Mouse (Mus musculus) forebrain, embryonic 12.5 days (tissue): Measurements from ENCODE around the gene Zdhhc4. TPM values are rescaled to one million over a fixed set of nuclear protein-coding genes. Genes with fewer than 3 reads are reported as not detected.
A peak's percentile ranks its signal among the peaks of the same experiment; 100 is the strongest.

Experiments used
- ATAC-seq: fragments of 200-750 bp; cut with Nextera tagmentation; 2 replicates; pipeline ENCODE4 v1.8.0; 2017; ENCODE audit warnings: moderate TSS enrichment; ENCODE audit not compliant: low FRiP score
- H3K27ac ChIP-seq: fragments of 300-500 bp; sonication (generic); 2 replicates; pipeline ENCODE4 v1.5.1; 2016; ENCODE audit warnings: mild to moderate bottlenecking
- H3K27me3 ChIP-seq: fragments of 300-500 bp; sonication (generic); 2 replicates; pipeline ENCODE4 v1.6.1; 2016; ENCODE audit warnings: mild to moderate bottlenecking
- H3K36me3 ChIP-seq: fragments of 300-500 bp; sonication (generic); replicated peaks from 2 replicates; pipeline ENCODE4 v1.6.1; 2016; ENCODE audit warnings: mild to moderate bottlenecking
- H3K4me1 ChIP-seq: fragments of 300-500 bp; sonication (generic); 2 replicates; pipeline ENCODE4 v1.6.1; 2016
- H3K4me2 ChIP-seq: fragments of 300-500 bp; sonication (generic); 2 replicates; pipeline ENCODE4 v1.6.1; 2016; ENCODE audit warnings: mild to moderate bottlenecking, moderate library complexity
- H3K4me3 ChIP-seq: fragments of 300-500 bp; sonication (generic); replicated peaks from 2 replicates; pipeline ENCODE4 v1.5.1; 2016; ENCODE audit warnings: mild to moderate bottlenecking
- H3K9ac ChIP-seq: fragments of 300-500 bp; sonication (generic); 2 replicates; pipeline ENCODE4 v1.6.1; 2016; ENCODE audit warnings: mild to moderate bottlenecking
- H3K9me3 ChIP-seq: fragments of 300-500 bp; sonication (generic); 2 replicates; pipeline ENCODE4 v1.6.1; 2016
- WGBS: fragments of 180-500 bp; shearing (Covaris S2); methylation state at CpG from one replicate; pipeline ENCODE4 v1.1.7; 2016; 5-methylcytosine and 5-hydroxymethylcytosine counted together
- polyA plus RNA-seq: library from polyadenylated mRNA; unstranded; fragments of >200 nt; fragmentation: Nextera tagmentation; extraction: Ambion mirVana; gene quantifications from 2 replicates; pipeline ENCODE4 v1.2.1, GENCODE M21; 2016

The Zdhhc4 gene
- polyA plus RNA-seq, 1 experiment from 2014 or later, result 78.2 TPM

DNA sequence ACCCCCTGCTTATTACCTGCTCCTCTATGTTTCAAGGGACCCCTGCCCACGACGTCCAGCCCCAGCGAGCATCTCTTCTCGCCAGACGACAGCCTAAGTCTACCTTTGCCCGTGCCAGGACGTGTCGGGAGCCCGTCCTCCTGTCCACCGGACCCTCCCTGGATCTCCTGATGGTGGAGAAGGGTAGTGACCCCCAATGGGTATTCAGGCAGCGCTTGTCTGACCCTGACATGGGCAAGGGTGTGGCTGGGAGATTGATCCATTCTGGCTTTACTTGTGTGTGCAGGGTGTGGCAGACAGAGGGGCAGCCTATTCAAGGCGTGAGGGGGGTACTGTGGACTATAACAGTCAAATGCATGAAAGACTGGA is 58.9 kb downstream of the Zdhhc4 start:
- H3K27ac ChIP-seq, result no peak overlapping the region
- no peak; the same call in none of the 2 replicates for ATAC-seq
- H3K9ac ChIP-seq, result peak overlapping the region; percentile 99
- H3K4me1 ChIP-seq, result peaks cover 30% of the 10 kb centered on the region
- H3K36me3 ChIP-seq, result no peaks in the 10 kb centered on the region
- H3K27me3 ChIP-seq, result 0 out of 2 replicates have a peak, but pooled peaks cover 3% of the 10 kb centered on the region
- peak overlapping the region; percentile 94 for H3K4me3 ChIP-seq
- WGBS, result 4% methylated on average over 12 of the region's 12 CpGs
- peak overlapping the region; percentile 96 for H3K4me2 ChIP-seq
- H3K9me3 ChIP-seq, result no peaks in the 10 kb centered on the region

GRCm38 (mm10) chr5:143269363-143270150 is 59.5 kb downstream of the Zdhhc4 start, which contains the start of gene Zfp316:
TSS of gene Zfp316 (minus strand) at chr5:143270022.
- H3K4me3 ChIP-seq, result peak within 1 kb of the TSS; percentile 94
- peak within 1 kb of the TSS; percentile 99 for H3K9ac ChIP-seq
- WGBS, result under 1% methylated on average over 66 of the region's 79 CpGs

DNA sequence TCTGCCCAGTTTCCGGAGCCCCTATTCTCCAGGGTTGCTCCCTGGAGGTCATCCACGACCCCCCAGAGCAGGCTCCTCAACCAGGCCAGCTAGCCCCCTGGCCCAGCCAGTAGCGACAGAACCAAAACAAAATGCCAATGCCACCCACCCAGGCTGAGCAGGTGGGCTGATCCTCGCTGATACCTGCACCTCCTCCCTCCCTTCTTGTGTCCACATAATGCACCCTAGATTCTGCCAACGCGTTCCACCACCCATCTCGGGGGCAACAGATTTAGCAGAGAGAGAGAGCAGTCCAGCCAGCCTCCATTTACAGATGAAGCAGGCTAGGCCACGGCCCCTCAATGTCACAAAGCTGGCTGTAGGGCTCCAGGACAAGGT is 60.1 kb downstream of the Zdhhc4 start:
- Histone ChIP-seq H3K4me3 (peak overlapping the region; percentile 94), H3K4me2 (peak overlapping the region; percentile 96), H3K27ac (peak overlapping the region; percentile 85), H3K27me3 (no peaks in the 10 kb centered on the region), H3K9ac (peak overlapping the region; percentile 99), H3K36me3 (peaks cover 12% of the 10 kb centered on the region), H3K4me1 (peaks cover 30% of the 10 kb centered on the region), H3K9me3 (no peaks in the 10 kb centered on the region)
- 21% methylated on average over 8 of the region's 8 CpGs for WGBS
- ATAC-seq, result no peak

More at GRCm38 (mm10) chr5:143269363-143270150, 59.5 kb downstream of the Zdhhc4 start, which contains the start of gene Zfp316:
- peak; percentile 92 for ATAC-seq
- no peaks in the 10 kb centered on the region for H3K9me3 ChIP-seq
- H3K4me1 ChIP-seq, result peaks cover 30% of the 10 kb centered on the region
- H3K27me3 ChIP-seq, result no peaks in the 10 kb centered on the region
- H3K36me3 ChIP-seq, result peaks cover 6% of the 10 kb centered on the region
- H3K4me2 ChIP-seq, result peak within 1 kb of the TSS; percentile 96
- H3K27ac ChIP-seq, result peak within 1 kb of the TSS; percentile 85

GRCm38 (mm10) chr5:143266794-143267193 is 62.3 kb downstream of the Zdhhc4 start:
- no peak for ATAC-seq
- Histone ChIP-seq H3K9me3 (no peaks in the 10 kb centered on the region), H3K9ac (no peak overlapping the region)

More at GRCm38 (mm10) chr5:143266794-143267193, 62.3 kb downstream of the Zdhhc4 start:
- H3K4me2 ChIP-seq, result no peak overlapping the region
- peaks cover 33% of the 10 kb centered on the region for H3K36me3 ChIP-seq
- H3K27ac ChIP-seq, result no peak overlapping the region
- no peak overlapping the region for H3K4me3 ChIP-seq
- H3K4me1 ChIP-seq, result peaks cover 30% of the 10 kb centered on the region
- no peaks in the 10 kb centered on the region for H3K27me3 ChIP-seq
- 89% methylated on average over 6 of the region's 6 CpGs for WGBS

Other genes with a start within 250 kb of the Zdhhc4 start
- gene Rnf216, start 216.3 kb downstream of the Zdhhc4 start, polyA plus RNA-seq, result 52.3 and 54.8 TPM in 2 replicates
- gene Olfr718-ps1, start 181.7 kb downstream of the Zdhhc4 start, polyA plus RNA-seq, result 0.05 TPM in 1 of 2 replicates, not detected in the other
- gene Rbak, start 148.5 kb downstream of the Zdhhc4 start, polyA plus RNA-seq, result 17.5 and 17.9 TPM in 2 replicates
- gene Spdye4b, start 148.2 kb downstream of the Zdhhc4 start, polyA plus RNA-seq, result not detected in 2 replicates
- not detected in 2 replicates for gene Spdye4a, start 102.4 kb downstream of the Zdhhc4 start, polyA plus RNA-seq
- gene Zfp12, start 94.1 kb downstream of the Zdhhc4 start, polyA plus RNA-seq, result 28.5 and 29.1 TPM in 2 replicates
- gene Zfp316, start 59.2 kb downstream of the Zdhhc4 start, polyA plus RNA-seq, result 13.2 and 13.9 TPM in 2 replicates
- gene Zfp853, start 35.6 kb downstream of the Zdhhc4 start, polyA plus RNA-seq, result 0.09 TPM in 1 of 2 replicates, not detected in the other
- 60.4 and 61.5 TPM in 2 replicates for gene E130309D02Rik, start 13.9 kb downstream of the Zdhhc4 start, polyA plus RNA-seq
- gene Grid2ip, start 28.1 kb upstream of the Zdhhc4 start, polyA plus RNA-seq, result 0.38 and 0.41 TPM in 2 replicates
- gene Kdelr2, start 74.6 kb upstream of the Zdhhc4 start, polyA plus RNA-seq, result 169 and 173 TPM in 2 replicates
- gene Daglb, start 135.3 kb upstream of the Zdhhc4 start, polyA plus RNA-seq, result 13.0 and 13.8 TPM in 2 replicates
- 377 and 395 TPM in 2 replicates for gene Rac1, start 198.8 kb upstream of the Zdhhc4 start, polyA plus RNA-seq